Mouse (Mus musculus) lung, adult 18-20 months (tissue): Measurements from ENCODE around the gene Pmm2.

Source experiments
- DNase-seq, 2 experiments: peaks; one replicate each; pipeline ENCODE4 v3.0.0; 2022; ENCODE audit warnings: mixed read lengths in 2 of 2

Gene Pmm2

DNA sequence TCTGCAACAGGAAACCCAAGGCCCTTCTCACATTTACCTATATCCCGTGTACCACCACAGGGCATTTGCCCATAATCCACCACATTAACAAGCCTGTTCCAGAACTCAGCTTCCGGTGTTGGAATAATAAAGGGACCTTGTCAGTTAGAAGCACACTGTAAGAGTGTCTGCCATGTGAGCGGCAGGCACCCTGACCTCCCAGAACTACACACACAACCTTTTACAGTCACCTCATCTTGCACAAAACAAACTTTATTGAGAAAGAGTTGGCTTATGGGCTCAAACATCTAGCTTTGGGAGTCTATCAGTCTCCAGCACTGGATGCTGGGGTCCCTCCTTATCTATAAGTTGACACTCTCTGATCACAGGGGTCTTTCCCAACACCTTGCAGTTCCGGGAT, 20.9 kb downstream of the Pmm2 start:
- no peak for DNase-seq

DNA sequence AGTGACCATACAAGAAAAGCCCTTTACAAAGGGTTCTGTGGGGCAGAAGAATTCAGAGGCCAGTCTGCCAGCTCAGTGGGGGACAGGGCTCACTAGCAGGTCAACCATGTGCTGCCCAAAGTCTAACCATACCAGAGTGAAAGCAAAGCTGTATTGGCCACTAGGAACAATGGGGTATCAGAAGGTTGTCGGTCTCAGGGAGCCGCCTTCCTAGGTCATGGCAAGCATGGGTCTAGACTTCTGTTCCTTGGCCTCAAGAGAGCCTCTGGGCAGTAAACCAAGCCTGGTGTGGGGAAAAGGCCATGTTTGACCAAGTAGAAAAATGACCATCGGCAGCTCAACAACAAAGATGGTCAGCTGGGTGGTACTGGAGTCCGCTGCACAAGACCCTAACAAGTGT, 21.3 kb downstream of the Pmm2 start:
- DNase-seq = no peak

DNA sequence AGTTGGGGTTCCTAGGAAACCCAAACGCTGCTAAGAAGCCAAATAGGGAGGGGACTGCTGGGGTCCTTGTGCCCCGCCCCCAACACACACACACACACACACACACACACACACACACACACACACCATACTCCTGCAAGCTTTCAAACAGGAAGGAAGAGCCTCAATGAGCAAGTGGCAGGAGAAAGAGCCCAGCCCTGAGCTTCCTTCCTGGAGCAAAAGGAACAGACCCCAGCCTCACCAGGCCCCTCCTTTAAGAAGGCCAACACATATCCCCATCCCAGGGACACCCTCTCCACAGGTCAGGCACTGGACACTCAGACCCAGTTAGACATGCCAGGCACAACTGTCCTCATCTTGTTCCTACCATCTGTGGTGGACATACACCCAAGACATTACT, 25.5 kb downstream of the Pmm2 start:
- DNase-seq = no peak

DNA sequence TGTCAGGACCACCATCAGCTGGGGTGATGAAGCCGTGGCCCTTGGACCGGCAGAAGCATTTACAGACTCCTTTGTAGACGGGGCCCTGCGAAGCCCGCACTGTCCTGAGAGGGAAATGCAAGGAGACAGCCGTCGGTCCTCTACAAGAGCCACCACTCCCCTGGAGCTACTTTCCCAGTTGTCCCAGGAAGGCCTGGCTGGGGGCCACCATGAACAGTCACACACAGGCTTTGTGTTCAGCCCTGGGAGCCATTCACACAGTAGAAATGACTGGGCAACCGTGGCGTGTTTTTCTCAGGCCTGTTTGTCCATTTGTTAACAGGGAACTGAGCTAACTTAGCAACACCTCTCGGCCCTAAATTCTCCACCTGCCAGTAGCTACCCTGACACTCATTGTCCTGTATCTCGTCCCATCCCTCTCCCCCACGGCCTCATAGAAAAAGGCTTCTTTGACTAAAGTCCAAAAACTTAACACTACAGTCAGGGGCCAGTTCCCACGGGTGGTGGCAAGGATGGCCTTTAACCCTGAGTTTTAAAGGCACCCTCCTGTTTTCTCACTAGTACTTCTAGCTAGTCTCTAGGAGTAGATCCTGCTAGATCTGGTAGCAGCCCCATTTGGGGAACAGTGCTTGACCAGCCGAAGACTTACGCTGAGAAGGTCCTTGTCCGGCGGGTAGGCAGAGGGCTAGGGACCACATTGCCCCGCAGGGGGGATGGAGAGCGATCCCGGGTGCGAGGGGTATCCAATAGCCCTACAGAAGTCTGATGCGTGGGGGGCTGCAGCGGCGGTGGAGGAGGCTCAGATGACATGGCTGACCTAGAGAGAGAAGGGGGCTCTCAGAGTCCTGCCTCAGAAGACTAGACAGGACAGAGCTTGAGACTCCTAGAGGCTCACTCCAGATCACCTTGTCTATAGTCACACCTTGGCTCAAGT, 26.4 kb downstream of the Pmm2 start:
- no peak for DNase-seq

DNA sequence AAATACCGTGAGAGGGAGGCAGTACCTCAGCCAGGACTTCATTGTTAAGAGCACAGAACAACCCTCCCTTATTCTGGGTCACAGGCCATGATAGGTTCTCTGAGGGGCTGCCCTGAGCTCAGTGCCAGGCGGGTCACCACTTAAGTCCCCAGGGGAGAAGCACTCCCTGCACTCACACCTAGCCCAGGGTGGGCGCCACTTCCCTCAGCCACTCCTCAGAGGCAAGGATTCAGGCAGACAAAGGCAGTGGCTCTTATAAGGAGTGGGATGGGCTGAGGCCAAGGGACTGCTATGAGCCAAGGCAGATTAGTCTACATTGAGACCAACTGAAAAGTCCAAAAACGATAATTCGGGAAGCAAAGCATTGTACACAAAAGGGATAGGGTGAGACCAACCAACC, 27.9 kb downstream of the Pmm2 start:
- DNase-seq = peak in 1 of 2 experiments; percentile 46

DNA sequence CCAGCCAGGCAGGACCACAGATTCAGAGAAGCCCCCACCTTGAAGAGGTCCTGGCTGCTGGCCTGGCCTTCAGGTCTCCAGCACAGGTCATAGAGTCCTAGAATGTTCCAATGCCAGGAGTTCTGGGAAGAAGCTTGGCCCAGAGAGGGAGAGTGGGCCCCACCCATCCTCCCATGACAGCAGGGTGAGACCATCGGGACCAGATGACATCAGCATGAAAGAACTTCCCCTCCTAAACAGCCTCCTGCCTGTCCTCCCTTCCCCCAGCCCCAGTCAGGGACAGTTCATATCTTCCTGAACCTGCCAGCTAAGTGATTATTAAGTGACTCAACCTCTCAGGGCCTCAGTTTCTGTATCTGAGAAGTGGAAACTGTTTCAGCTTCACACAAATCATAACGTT, 29.0 kb downstream of the Pmm2 start:
- DNase-seq = peak; percentile 83 to 88

DNA sequence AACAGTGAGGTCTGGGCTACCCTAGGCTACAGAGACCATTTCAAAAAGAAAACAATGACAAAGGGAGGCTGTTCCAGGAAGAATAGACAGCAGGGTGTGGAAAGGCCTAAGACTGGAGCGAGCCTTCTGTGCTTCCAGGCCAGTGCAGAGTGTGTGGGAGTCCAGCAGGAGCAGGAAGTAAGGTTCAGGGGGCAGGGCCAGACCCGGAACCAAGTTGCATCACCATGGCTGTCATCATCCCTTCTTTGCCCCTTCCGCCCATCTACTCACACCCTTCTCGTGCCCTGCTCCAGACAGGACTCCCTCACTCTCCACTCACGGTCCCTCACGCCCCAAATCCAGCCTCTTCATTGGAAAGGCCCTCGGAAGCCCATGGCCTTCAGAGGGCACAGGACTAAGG, 29.8 kb downstream of the Pmm2 start:
- peak; percentile 60 to 67 for DNase-seq

DNA sequence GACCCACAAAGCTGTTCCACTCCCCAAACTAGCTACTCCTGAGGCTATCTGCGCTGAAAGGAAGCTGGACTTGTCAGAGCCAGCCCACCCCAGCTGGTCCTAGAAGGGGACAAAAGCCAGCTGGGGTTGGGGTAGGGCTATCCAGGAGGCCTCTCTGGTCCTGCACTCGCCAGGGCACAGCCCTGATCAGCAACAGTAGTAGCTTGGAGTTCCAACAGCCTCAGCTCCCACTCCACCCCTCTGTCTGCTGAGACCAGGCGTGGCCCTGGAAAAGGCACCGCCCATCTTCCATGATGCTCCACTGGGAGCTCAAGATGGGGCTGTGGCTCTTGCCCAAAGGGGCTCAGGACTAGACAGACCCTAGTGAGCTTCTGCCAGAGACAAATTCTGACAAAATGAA, 30.3 kb downstream of the Pmm2 start:
- DNase-seq = no peak

DNA sequence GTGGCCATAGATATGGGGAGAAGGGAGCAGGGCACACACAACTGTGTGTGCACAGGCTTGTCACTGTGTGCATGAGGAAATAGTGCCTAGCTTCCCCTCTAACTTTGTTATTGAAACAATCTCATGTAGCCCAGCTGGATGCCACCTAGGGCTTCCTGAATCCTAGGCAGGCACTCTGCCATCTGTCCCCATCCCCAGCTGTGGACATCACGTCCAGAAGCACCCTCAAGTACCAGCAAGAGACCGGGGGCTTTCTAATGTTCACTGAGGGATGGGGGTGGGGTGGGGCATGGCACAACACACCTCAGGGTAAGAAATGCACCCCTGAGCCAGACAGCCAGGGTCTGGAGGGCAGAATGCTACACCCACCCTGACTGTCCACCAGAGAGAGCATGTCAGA, 30.9 kb downstream of the Pmm2 start:
- DNase-seq = no peak

DNA sequence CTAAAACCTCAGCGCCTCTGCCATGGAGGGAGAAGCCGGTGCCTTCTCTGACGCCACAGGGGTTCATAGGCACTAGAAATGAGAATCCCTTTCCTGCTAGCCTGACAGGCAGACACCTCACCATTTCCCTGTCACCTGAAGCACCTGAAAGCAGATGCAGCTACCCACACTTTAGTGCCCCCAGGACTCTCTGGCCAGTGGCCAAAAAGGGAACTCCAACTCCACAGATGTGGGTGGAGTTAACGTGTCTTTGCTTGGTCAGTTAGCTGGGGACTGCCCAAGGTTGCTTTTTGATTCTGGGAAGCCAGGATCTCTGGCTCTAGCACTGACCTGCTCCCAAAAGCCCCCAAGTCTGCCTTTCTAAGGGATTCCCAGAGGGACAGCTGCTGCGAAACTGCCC, 32.0 kb downstream of the Pmm2 start:
- DNase-seq = no peak

DNA sequence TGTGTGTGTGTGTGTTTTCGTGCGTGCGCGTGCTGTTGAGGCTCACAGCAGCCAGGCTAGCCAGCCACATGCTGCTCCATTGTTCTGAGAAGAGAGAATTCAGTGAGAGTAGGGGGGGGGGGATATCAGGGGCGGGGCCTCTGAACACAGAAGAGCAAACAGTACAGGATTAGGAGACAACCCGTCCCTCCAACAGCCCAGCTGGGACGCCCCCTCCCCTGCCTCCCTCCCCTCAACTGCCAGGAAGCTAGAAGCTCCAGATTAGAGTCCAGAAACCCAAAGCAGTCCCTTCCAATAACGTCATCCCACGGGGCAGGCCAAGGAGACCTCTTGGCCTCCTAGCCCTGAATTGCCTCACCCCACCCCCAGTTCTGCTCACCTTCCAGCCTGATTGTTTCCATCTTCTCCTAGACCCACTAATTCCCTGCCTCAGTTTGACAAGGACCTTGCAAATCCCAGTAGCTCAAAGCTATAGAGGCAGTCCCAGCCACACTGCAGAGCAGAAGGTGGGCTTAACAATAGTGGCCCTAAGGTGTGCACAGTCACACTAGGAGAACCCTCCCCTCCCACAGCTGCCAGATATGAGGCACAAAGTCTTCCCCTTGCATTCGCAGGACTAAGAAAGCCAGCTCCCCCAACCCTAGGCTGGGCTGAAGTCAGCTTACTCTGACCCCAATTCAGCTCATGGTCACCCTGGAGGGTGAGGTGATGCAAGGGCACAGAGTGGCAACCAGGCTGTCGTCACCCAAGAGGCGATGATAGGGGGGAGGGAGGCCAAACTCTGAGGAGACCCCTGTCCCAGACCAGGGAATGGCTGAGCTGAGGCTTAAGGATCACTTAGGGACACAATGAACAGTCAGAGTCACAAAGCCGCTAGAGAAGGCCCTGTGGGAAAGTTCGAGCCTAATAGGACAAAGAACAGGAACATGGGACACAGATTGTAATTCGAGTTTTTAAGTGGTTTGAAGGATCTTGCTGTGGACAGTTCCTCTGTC, 32.9 kb downstream of the Pmm2 start:
- no peak for DNase-seq

DNA sequence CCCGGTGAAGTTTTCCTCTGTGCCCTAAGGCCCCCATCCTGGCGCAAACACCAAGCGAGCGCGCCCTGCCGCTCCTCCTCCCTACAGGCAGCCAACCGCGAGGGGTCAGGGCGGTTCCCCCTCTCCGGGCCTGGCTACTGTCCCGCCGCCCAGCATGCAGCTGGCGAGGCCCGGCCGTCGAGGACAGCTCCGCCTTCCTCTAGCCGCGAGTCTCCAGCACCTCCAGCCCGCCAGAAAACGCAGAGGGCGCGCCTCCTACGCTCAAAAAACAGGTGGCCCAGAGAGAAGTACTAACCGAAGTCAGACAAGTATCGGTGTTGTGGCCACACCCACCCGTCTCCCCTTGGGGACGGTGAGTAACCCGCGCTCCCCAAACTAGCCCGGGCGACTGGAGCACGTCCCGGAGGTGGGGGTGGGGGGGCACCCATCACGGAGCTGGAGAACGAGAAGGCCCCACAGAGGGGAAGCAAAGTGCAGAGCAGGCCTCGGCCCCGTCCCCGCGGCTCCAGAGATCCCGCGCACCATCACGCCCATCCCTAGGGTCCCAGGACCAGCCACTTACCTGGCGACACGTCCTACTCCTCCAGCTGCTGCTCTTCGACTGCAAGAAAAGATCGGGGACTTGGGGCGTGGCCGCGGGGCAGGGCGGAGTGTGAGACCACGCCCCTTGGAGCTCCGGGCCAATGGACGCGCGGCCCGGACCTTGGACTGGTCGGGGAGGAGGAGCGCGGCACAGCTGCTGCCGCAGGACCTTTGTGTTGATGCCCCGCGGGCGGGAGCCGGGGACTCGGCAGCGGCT, 34.3 kb downstream of the Pmm2 start, which contains the start of gene Carhsp1:
Gene Carhsp1, minus strand, starts transcription at position 605 of the 799 bp plus-strand sequence.
- DNase-seq = peak; percentile 96

DNA sequence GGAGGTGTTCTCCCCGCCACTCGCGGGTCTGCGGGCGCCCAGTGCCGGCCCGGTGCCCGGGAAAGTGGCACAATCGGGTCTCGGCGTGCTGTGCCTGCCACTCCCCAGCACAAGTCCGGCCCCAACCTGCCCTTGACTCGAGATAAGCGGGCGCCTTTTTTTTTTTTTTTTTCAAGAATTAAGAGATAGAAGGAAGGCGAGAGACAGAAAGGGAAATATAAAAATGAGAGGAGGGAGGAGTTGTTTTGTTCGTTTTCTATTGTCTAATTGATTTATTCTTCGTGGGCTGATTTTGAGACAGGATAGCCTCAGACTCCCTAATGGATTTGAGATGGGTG, 34.8 kb downstream of the Pmm2 start:
- DNase-seq = no peak

DNA sequence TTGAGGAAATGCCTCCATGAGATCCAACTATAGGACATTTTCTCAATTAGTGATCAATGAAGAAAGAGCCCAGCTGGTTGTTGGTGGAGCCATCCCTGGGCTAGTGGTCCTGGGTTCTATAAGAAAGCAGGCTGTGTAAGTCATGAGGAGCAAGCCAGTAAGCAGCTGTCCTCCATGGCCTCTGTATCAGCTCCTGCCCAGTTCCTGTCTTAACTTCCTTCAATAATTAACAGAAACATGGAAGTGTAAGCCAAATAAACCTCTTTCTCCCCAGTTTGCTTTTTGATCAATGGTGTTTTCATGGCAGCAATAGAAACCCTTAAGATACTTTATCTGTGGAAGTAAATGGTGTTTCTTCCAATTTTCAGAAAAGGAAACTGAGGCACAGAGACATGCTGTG, 35.3 kb downstream of the Pmm2 start:
- no peak for DNase-seq

DNA sequence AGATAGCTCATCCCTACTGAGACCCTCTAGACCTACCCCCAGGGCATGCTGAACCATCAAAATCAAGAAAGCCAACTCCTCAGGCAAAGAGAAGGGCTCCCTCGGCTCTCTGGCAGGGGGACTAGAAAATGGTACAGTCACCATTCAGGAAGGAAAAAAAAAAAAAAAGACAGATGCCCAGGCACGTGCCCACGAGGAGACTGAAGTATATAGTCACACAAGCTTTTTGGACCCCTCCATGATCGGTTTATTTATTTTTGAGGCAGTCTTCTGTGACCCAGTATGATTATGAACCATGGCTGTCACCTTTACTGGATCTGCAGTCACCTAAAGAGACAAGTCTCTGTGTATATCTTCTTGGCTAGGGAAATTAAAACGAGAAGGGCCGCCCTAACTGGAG, 35.9 kb downstream of the Pmm2 start:
- no peak for DNase-seq

DNA sequence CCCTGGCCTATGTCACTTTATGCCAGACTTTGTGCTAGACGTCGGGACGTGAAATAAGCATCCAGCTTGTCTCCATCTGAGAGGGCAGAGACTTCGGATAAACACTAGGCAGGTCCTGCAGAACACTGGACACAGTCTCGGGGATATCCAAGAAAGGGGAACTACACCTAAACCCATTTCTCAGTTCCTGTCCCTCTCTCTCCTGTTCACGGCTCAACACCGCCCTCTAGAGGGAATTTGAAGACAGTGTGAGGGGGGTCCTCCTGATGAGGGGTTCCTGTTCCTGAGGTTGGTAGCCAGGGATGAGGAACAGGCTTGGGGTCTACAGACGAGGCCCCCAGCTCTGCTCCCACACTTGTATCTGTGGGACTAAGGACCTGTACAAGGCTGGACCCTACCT, 36.7 kb downstream of the Pmm2 start:
- DNase-seq = peak; percentile 64 to 71

DNA sequence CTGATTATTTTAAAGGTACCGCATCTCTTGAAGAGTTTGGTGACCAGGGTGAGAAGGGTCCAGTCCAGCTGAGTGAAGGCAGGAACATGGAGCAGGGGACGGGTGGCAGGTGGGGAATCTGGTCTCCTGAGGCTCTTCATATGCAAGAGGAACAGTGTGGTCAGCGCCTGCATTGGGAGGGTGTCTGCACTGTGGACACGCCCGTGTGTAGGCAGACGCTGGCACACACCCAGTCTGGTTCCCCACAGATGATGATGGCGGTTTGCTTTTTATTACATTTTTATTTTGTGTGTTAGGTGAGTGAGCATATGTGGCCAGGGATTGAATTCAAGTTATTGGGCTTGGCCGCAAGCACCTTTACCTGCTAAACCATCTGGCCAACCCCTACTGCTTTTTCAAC, 38.1 kb downstream of the Pmm2 start:
- no peak for DNase-seq

DNA sequence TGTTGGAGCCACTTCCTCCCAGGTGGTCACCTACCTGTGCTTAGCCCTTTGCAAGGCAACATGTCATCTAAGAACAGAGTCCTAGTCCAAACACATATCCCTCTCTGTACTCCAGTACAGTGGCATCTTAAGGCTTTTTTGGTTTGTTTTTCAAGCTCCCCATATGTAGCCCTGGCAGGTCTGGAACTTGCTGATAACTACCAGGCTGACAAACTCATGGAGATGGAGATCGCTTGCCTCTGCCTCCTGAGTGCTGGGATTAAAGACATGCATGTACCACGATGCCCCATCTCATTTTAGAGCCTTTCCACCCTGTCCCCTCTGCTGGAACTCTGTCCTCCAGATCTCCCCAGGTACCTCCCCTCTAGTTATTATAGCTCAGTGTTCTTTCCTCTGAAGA, 38.8 kb downstream of the Pmm2 start:
- no peak for DNase-seq

DNA sequence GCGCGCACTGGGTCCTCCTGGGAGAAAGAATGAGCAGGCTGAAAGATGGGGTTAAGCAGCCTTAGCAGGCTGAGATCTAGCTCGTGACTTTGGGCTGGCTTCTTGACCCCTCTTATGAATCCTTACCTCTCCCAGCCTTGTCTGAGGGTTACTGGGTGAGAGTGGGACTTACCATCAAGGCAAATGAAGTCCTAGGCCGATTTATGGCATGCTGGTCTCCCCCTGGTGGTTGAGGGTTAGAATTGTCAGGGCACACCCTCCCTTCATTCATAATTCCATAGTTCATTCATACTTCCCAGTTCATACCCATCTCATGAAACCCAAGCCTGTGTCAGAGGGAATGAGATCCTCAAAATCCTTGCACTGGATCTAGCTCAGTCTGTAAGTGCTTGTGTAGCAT, 39.3 kb downstream of the Pmm2 start:
- DNase-seq = peak in 1 of 2 experiments; percentile 54

DNA sequence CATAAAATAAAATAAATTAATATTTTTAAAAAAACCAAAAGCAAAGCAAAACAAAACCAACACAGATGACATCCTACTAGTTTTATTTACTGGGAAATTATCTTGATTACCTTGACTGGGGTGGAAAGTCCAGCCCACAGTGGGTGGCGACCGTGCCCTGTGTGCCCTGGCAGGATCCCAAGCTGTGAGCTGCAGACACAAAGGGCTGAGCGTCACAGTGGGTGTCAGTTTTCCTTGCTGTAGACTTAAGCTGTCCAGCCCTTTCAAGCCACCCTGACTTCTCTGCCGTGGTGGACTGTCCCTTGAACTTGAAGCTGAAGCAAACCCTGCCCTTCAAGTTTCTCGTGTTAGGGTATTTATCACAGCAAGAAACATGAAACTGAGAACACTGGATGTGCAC, 40.6 kb downstream of the Pmm2 start:
- DNase-seq = peak in 1 of 2 experiments; percentile 56

DNA sequence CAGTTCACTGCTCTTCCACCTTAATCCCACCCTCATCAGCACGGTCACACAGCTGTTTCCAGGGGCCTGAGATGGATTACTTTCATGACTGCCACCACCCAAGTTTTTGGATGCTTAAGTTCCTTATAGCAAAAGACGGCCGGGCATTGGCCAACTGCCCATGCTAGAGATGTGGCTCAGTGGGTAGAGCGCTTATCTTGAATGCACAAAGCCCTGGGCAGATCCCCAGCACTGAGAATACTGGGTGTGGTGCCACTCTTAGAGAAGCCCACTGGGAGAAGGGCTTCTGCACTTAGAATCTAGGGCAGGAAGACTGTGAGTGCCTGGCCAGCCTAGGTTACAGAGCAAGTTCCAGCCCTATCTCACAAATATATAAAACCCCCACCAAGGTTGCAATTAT, 41.2 kb downstream of the Pmm2 start:
- DNase-seq = no peak

DNA sequence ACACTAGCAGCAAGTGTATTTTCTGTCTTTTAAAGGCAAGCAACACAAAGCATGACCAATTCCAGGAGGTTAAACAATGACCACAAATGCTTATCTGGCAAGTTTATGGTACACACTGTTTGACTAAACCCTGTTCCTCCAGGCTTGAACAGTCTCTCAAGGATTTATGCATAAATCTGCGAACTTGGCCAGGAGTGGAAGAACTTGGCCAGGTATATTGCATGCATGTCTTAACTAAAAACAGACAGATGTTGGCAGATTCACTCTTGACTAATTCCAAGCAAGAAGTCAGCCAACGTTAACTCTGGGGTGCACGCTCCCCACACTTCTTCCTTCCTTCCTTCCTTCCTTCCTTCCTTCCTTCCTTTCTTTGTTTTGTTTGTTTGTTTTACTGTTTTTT, 42.3 kb downstream of the Pmm2 start:
- DNase-seq = no peak

DNA sequence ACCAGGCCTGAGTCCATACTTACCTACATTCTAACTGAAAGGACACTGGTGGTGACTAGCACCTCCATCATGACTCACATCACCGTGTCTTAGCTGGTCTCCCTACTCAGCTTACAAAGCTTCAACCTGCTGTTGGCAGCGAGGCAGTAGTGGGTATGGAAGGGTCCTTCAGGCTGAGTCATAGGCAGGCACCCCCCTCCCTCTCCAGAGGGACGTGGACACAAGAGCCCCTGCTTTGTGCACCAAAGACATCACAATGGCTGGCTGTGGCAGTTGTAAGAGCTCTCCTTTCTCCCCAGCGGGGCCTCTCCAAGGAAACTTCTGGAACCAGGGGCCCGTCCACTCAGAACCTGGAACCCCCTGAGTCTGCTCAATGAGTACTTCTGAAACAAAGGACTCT, 43.0 kb downstream of the Pmm2 start, which contains the start of gene Gm5767:
Gene Gm5767, plus strand, starts transcription at position 301 of the 400 bp plus-strand sequence.
- DNase-seq = no peak
